Mouse (Mus musculus) G1E (cell line): Measurements from ENCODE around the gene Gimap8. TPM values are rescaled to one million over a fixed set of nuclear protein-coding genes. Genes with fewer than 3 reads are reported as not detected.
A peak's percentile ranks its signal among the peaks of the same experiment; 100 is the strongest.

ENCODE experiments used
- ATAC-seq: 2 replicates; pipeline ENCODE4 v1.8.0; 2016; ENCODE audit warnings: mild to moderate bottlenecking; ENCODE audit not compliant: insufficient number of reproducible peaks, poor library complexity, low FRiP score, severe bottlenecking; ENCODE audit errors: extremely low read depth
- DNase-seq: peaks from one replicate; pipeline ENCODE4 v3.0.0; 2012; ENCODE audit warnings: low spot score
- H3K27me3 ChIP-seq: 2 replicates; pipeline ENCODE4 v1.6.1; 2012; ENCODE audit warnings: mild to moderate bottlenecking, low read length, inconsistent platforms; ENCODE audit not compliant: insufficient read depth
- H3K36me3 ChIP-seq: replicated peaks from 2 replicates; pipeline ENCODE3; 2012; ENCODE audit warnings: mild to moderate bottlenecking, inconsistent platforms
- H3K4me1 ChIP-seq: 2 replicates; pipeline ENCODE4 v1.6.1; 2012; ENCODE audit warnings: low read depth, low read length, inconsistent platforms, mixed read lengths; ENCODE audit not compliant: insufficient read depth
- H3K4me3 ChIP-seq: 2 replicates; pipeline ENCODE4 v1.5.1; 2012; ENCODE audit warnings: low read depth, mild to moderate bottlenecking, inconsistent platforms, low read length, moderate library complexity, mixed read lengths
- H3K9me3 ChIP-seq: replicated peaks from 2 replicates; pipeline ENCODE4 v1.6.1; 2012; ENCODE audit warnings: inconsistent platforms
- CTCF ChIP-seq: IDR thresholded peaks from 2 replicates; pipeline ENCODE4 v1.5.1; 2012; ENCODE audit warnings: low read depth, low read length, inconsistent platforms, mixed read lengths
- GATA1 ChIP-seq: IDR thresholded peaks from 2 replicates; pipeline ENCODE4 v1.6.1; 2012; ENCODE audit warnings: borderline replicate concordance, low read length, inconsistent platforms, mixed read lengths
- GATA2 ChIP-seq: IDR thresholded peaks from 2 replicates; pipeline ENCODE4 v1.6.1; 2012; ENCODE audit warnings: low read depth, low read length, inconsistent platforms, borderline replicate concordance
- POLR2AphosphoS5 ChIP-seq: IDR thresholded peaks from 2 replicates; pipeline ENCODE4 v1.6.1; 2012; ENCODE audit warnings: low read depth, low read length, inconsistent platforms; ENCODE audit not compliant: insufficient replicate concordance
- TAL1 ChIP-seq: conservative IDR thresholded peaks from 2 replicates; pipeline ENCODE4 v1.6.1; 2012; ENCODE audit warnings: low read depth, low read length, inconsistent platforms, mixed read lengths
- polyA plus RNA-seq: library from polyadenylated mRNA; stranded (reverse); fragments of >175 nt; gene quantifications from 2 replicates; pipeline ENCODE4 v1.2.3, GENCODE M21; 2012
- total RNA-seq, 2 experiments: library from RNA; stranded (forward) in 1 of 2; stranded (reverse) in 1 of 2; fragments of 200-1000 nt in 1 of 2; fragments of >200 nt in 1 of 2; fragmentation: Nextera tagmentation in 1 of 2; gene quantifications; 2 replicates each; pipeline ENCODE4 v1.2.3; 2014 to 2017

The Gimap8 gene
- total and polyA plus RNA-seq, 3 experiments: 0.05 TPM; not detected in 2

DNA sequence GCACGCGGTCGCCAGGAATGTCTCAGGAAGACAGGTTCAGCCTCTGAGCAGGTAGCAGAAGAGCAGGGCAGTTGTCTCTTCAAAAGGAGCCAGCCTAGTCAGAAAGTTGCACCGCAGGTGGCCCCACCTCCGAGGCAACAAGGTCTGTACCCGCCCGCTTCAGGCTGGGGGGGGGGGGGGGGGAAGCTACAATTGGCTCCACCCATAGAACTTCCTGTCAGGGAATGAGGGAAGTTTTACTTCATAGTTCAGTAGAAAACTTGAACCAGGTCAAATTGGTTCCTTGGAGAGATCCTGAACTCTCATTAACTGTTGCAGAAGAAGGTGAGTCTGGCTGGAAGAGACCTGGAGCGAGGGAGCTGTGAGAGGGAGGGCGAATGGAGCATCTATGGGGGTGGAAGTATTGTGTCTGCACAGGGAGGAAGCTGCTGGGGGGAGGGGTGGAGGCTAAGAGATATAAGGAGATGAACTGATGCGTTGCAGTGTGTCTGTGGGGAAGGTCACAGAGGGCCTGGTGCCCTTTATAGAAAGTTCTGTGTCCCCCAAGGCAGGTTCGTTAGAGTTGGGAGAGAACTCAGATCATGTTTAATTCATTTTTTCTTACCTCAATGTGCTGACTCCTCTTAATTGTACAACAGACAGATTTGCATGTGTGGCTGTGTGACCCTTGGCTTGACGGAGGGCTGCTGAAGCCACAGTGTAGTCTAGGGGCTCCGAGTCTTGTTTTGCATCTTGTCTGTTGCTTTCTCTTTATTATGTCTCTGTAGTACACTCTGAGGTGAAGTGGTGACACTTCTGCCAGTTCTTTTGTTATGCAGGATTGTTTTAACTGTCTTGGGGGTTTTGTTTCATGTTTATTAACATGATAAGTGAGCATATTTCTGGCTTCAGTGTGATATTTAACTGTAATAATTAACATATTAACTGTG lies 29.2 kb downstream of the Gimap8 start, which contains the start of gene Gimap9:
TSS of gene Gimap9 (plus strand) at position 199 of the 929 bp plus-strand sequence.
- Histone ChIP-seq H3K4me1 (peaks cover 11% of the 10 kb centered on the region), H3K4me3 (peak within 1 kb of the TSS; percentile 69), H3K27me3 (peaks cover 4% of the 10 kb centered on the region; the same call in 1 of the 2 replicates), H3K9me3 (no peaks in the 10 kb centered on the region), H3K36me3 (peaks cover 20% of the 10 kb centered on the region)
- no peak for TF ChIP-seq GATA2
- TF ChIP-seq POLR2AphosphoS5: no peak
- no peak for TF ChIP-seq GATA1
- no peak for TF ChIP-seq CTCF
- no peak for TF ChIP-seq TAL1
- DNase-seq: peak; percentile 40
- ATAC-seq: peak; percentile 57

GRCm38 (mm10) chr6:48676860-48677415 lies 29.9 kb downstream of the Gimap8 start:
- H3K9me3 ChIP-seq: no peaks in the 10 kb centered on the region
- DNase-seq (no peak), ATAC-seq (no peak)
- peaks cover 11% of the 10 kb centered on the region for H3K4me1 ChIP-seq
- TF ChIP-seq GATA1: no peak
- no peak for TF ChIP-seq CTCF
- no peak for TF ChIP-seq TAL1
- TF ChIP-seq POLR2AphosphoS5: no peak
- TF ChIP-seq GATA2: no peak
- H3K27me3 ChIP-seq: peaks cover 4% of the 10 kb centered on the region; the same call in 1 of the 2 replicates
- H3K4me3 ChIP-seq: no peak overlapping the region; the same call in 1 of the 2 replicates
- H3K36me3 ChIP-seq: peaks cover 20% of the 10 kb centered on the region

GRCm38 (mm10) chr6:48677492-48678345 lies 30.7 kb downstream of the Gimap8 start:
- peaks cover 11% of the 10 kb centered on the region for H3K4me1 ChIP-seq
- no peak overlapping the region for H3K4me3 ChIP-seq

DNA sequence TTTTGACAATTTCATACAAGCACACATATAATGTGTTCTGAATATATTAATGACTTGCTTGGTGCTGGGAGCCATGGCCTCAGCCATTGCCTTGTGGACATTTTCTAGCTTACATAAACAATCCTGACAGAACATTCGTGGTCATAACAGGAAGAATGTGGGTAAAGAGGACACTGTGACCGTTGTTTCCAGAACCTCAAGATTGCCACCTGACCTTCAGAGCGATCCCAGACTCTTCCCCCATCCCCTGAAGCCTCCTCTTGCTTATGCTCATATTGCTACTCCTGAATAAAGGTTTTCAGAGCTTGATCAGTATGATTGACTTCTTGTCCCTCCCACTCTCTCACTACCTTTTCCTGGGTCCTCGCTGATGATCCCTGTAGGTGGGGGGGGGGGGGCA lies 31.4 kb downstream of the Gimap8 start:
- Histone ChIP-seq H3K36me3 (peaks cover 20% of the 10 kb centered on the region), H3K9me3 (no peaks in the 10 kb centered on the region), H3K27me3 (no peaks in the 10 kb centered on the region), H3K4me3 (no peak overlapping the region), H3K4me1 (peaks cover 11% of the 10 kb centered on the region)
- TF ChIP-seq POLR2AphosphoS5 (no peak), CTCF (no peak), GATA1 (no peak), TAL1 (no peak)
- DNase-seq (no peak), ATAC-seq (no peak)

More at GRCm38 (mm10) chr6:48677492-48678345, 30.7 kb downstream of the Gimap8 start:
- DNase-seq: no peak
- TF ChIP-seq POLR2AphosphoS5 (no peak), GATA1 (no peak), GATA2 (no peak)
- ATAC-seq: no peak
- Histone ChIP-seq H3K9me3 (no peaks in the 10 kb centered on the region), H3K27me3 (no peaks in the 10 kb centered on the region), H3K36me3 (peaks cover 20% of the 10 kb centered on the region)

DNA sequence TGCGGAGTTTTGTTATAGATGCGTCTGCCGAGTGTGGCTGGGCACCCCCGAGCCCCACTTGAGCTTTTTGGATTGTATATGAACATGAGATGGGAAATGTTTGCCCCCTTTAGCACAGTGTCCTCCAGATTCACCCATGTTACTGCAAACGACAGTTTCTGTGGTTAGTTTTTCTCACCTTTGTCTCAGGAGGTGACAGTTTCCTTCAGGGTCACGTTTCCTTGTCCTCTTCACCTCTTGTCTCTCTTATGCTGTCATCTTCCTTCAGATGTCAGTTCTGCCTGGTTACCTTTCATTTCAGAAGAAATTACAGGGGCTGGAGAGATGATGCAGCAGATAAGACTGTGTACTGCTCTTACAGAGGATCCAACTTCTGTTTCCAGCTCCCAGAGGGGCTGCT lies 32.7 kb downstream of the Gimap8 start:
- TF ChIP-seq TAL1 (no peak), POLR2AphosphoS5 (no peak), GATA1 (no peak), GATA2 (no peak), CTCF (no peak)
- H3K36me3 ChIP-seq: peaks cover 20% of the 10 kb centered on the region
- DNase-seq: no peak
- ATAC-seq: no peak
- H3K9me3 ChIP-seq: no peaks in the 10 kb centered on the region
- H3K4me3 ChIP-seq: no peak overlapping the region
- peaks cover 11% of the 10 kb centered on the region for H3K4me1 ChIP-seq
- no peaks in the 10 kb centered on the region for H3K27me3 ChIP-seq
